Mouse (Mus musculus): ENCODE measurements at regions not wholly inside any gene's neighbourhood (a gene's known extent, or its start where the extent isn't known, plus 50 kb on each side); places are given as distances from the start of the nearest gene placed in this dataset.

DNA sequence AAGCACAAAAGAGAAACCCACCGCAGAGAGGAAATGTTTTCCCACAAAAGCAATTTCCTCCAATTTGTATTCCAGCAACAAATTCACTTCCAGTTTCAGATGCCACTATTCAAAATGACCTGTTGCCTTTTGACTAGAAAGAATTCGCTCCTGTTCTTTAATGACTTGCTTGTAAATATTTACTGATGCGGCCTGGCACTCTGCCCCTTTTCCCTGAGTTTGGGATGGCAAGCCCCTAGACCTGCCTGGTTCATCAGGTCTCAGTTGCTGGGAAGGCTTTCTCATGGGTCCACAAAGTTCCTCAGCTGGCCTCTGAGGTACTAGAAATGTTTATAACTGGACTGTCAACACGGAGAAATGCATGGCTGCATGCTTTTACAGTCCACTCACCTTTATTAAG, 161.7 kb upstream of the Phactr1 start:
- no peak for DNase-seq

DNA sequence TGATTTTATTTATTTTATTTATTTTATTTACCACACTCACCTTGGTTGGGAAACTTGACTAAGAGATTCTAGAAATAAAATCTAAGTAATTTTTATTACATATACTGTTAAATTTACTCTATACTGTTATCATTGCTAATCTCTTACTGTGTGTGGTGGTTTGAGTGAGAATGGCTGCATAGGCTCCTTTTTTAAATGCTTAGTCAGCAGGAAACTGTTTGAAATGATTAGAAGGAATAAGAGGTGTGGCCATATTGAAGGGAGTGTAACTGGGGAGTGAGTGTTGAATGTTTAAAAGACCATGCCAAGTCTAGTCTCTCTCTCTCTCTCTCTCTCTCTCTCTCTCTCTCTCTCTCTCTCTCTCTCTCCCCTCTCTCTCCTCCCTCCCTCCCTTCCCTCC, 157.9 kb upstream of the Phactr1 start:
- no peak for DNase-seq

DNA sequence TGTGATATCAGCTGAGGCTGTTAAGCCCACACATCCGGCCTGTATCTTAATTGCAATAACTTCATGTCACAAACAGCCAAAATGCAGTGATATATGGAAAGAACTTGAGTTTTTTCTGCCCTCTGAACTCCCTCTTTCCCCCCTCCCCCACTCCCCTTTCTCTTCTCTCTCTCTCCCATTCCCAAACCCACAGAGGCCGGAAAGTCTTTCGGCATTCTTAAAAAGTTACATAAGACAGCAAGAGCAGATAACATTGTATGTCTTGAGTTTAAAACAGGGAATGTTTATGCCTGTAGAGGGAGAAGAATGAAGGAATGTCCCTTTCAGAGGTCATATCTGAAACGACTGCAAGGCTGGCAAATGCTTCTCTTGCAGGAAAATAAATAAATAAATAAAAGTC, 154.3 kb upstream of the Phactr1 start:
- DNase-seq: no peak

DNA sequence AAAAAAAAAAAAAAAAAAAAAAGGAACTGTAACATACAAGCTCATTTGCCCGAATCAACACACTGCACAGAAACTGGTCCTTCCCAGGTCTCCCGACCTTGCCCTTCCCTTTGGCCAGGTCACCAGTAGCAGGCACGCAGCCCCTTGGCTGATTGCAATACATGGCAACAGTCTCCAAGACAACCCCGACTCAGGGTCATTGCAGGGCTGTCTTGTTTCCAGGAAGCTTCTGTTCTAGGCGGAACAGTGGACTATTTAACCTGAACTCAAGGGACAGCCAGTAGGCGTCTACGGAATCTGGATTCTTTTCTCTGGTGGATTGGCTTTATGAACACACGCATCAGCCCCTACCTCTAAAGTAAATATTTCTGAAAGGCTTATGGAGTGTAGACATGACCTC, 153.5 kb upstream of the Phactr1 start:
- no peak for DNase-seq

DNA sequence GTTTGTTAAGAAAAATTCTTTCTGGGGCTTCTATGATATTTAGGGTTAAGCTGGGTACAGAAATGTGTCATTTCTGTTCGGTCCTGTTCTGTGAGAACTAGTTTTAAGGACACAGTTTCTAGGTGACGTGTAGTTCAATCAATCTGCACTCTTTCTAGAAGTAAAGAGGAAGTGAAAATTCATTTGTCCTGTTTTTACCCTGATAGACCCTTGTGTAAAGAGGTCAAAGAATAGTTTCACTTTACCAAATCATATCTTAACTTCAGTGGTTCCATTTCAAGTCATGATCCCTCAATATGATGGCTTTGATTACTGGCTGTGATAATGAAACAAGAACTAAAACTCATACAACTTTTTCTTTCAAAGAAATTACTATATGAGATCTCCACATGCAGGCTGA, 152.3 kb upstream of the Phactr1 start:
- DNase-seq: no peak

DNA sequence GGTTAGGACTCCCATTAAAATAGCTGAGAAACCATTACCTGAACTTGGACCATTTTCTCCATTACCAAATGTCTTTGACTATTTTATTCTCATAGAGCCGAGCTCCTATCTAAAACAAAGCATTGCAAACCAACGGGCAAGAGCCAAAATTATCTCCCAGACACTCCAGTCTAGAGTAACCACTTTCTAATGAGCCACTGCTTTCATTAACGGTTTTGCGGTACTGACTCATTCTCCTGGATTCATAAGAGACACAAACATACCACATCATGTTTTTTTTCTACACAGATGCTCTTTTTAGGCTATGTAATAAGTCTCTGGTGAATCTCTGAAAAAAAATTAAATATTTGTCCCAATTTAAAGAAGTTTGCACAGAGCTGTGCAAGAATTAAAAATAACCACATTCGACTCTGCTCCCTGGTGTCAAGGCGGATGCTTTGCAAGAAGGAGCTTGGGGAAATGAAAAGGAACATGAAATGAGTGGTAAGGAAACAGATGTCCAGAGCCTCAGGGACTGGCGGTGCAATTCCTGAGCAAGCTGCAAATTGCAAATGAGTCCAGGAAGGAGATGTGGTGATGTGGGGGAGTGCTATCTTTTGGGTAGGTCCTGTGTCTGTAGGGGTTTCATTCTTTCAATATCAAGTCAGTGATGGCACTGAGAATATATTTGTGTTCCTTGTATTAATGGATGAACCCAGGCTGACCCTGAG, 143.8 kb upstream of the Phactr1 start:
- DNase-seq: no peak

DNA sequence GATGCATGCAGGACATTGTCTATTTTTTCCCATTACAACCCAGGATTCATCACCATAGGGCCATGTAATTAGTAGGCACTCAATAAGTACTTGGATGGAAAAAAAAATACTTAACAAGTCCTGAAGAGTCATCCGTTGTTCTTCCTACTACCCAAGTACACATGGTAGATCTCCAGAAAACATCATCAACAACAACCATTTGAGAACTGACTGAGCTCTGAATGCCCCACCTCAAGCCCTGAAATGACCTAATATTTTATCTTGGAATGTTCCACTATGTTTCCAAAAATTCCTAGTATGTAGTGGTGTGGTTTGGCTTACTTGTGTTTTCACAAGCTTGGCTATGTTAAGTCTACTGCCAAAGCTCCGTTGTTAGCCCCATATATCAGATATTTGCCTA, 142.4 kb upstream of the Phactr1 start:
- DNase-seq: no peak

DNA sequence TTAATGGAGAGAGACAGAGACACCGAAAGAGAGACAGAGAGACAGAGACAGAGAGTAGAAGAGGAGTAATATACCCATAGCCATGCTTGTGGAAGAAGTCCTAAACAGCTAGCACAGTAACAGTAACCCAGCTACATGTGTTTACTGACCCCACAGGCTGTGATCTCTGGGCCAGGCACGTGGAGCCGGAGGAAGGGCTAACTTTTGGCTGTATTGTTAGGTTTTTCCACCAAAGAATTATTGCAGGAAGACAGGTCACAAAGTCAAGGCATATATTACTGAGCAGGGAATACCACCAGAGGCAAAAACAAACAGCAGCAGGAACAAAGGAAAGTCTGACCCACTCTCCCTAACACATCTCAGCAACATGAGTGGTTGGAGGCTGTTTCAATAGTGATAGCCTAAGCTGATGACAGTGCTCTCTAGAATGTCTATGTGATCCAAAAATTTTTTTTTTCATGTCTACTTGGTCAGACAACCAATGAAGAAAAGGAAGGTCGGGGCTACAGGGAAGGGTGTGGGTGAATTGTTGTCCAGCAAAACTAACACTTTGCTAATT, 135.8 kb upstream of the Phactr1 start:
- no peak for DNase-seq

DNA sequence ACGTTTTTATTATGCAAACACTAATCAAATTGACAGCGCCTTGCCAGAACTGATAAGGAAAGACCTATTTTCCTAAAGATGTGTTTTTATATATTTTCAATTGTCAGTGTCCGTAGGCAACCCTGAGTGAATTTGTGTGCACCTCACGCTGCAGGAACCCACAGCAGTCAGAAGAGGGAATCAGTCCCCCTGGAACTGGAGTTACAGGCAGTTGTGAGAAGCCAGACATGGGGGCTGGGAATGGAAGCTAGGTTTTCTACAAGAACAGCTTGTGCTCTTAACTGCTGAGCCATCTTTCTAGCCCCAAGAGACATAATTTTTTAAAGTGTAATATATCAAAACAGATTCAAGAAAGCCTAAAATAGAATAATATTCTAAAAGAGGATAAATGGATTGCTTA, 134.0 kb upstream of the Phactr1 start:
- no peak for DNase-seq

DNA sequence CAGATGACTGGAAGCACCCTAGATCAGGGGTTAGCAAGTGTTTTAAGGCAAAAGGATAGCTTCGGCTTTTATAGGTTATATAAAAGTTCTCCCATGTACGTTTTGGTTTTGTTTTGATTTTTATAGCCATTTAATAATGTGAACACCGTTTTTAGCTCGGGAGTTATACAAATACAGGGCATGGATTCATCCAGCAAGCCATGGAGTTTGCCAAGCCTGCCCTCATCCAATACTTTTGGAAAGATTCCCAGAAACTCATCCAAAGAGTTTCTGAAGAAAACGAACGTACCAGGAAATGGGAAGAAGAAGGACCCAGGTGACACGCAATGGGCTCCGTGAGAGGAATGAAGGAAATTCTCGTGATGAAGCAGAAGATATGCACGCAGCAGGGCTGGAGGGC, 133.6 kb upstream of the Phactr1 start:
- no peak for DNase-seq

DNA sequence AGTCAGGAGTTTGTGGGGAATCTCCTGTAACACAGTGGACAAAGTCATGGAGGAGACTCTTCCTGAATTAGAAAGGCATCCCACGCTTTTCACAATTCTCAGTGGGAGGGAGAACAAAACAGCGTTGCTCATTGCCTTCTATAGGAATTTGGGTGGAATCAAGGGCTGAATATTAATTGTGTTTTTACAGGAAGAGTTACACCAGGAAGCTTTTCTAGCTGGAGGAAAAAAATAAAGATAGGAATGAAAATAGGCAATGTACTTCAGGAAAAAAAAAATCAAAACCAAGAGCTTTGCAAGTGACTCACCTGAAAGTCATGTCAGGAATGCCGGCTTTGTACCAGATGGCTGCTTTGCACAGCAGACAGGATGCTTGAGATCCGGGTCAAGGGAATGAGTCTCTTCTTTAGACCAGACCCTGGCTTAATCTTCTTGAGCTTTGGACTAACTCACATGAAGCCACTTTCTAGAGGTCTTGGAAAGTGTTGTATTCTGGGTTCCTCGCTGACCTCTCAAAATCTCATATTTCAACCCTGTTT, 131.3 kb upstream of the Phactr1 start:
- no peak for DNase-seq

DNA sequence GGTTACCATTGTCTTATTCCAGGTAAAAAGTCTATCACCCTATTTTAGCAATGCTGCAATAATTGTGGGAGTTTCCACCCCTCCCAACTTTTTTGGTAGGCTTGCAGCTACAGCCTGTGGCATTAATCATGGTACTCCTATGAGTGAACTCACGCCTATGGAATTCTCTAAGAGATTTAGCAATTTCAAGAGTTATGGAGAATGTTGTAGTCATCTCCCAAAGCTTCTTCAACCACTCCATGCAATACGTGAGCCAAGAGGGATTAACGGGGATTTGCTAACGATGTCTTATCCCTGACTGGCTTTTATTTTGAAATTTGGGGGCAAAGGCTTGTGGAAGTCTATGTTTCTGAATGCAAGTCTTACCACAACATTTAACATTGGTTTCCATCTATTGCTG, 125.5 kb upstream of the Phactr1 start:
- no peak for DNase-seq

DNA sequence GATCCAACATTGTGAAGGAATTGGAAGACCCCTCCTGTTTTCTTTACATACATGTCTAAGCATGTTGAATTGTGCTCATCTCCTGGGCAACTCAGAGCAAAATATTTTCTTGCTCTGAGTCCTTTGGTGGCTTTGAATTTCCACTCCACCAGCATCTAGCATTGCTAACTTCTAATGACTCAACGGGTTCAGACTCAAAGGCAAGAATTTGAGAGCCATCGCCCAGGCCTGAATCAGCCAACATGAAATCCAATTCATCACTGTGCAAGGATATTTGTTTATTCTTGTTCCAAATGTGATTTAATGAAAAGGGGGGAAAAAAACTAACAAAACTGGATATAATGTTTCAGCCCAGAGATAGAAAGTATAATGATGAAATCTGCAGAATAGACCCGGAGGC, 121.9 kb upstream of the Phactr1 start:
- DNase-seq: no peak

DNA sequence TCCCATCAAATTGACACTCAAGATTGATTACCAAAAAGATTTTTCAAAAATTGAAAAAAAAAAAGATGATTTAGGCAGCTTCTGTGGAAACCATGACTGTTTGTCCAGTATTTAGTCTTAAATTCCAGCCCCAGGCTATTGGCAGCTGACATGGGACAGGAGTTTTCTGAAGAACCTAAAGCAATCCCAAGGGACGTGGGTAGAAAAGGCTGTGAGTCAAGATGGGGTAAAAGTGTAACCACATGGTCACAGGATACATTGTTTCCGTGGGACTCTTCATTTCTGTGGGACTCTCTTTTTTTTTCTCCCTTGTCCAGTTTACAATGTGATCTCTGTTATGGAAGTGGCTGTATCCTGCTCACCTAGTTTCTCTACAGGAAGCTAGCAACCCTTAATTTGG, 119.0 kb upstream of the Phactr1 start:
- no peak for DNase-seq

DNA sequence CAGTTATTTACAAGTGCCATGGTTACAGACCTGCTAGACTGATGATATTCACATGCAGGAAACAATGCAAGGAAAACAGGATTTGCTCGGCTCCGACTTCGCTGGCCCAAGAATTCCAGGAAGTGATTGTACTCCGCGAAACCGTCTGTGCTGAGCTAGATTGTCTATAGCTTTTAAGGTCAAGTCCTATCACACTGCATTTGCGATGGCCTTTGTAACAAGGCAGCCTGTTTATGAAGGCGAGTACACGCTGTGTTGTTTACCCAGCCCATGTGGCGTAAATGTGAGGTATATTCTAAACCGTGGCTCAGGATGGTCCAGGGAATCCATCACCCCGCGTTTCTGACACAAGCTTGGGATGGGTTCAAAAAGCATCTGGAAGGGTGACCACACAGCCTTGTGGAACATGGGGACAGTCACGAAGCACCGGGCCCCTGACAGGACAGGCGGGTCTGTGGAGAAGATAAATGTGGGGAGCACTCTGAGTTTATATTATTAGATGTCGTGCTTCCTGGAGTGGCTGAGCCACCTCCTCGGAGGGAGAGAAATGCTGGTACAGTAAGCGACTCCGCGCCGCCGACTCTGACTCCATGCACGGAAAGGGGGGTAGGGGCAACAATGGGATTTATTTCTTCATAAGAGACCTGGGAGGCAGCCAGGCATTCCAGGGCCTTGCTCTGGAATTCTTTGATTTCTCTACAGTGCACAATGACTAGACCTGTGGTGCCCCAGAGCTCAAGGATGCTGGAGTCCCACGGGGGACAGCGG, 114.9 kb upstream of the Phactr1 start:
- no peak for DNase-seq

DNA sequence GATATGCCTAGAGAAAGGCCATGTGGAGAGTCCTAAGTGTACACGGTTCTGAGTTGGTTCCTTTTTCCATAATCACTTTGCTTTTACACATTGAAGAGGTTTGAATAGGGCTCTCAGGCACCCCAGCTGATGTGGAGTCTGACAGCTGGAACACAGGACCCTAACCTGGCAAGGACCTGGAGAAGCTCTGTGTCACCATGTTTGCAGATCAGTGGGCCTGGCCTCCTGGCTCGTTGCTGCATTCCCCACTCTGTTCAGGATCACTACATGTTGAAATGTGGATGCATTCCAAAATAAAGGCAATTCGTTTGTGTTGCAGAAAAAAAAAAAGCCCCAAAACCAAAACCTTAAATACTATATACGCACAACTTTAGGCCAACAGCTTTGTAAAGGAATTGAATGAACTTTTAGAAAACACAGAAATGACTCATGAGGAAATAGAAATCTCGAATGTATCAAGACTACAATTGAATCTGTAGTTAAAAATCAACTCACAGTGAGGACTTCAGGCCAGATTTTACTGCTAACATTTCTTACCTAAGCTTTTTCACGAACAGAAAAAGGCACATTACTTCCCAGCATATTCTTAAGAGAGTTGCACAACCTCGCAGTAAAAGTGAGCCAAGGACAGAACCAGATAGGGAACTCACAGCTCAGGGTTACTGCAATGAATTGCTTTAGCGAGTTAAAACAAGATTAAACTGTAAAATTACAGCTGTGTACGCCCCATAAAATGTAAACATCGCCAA, 109.6 kb upstream of the Phactr1 start:
- no peak for DNase-seq

DNA sequence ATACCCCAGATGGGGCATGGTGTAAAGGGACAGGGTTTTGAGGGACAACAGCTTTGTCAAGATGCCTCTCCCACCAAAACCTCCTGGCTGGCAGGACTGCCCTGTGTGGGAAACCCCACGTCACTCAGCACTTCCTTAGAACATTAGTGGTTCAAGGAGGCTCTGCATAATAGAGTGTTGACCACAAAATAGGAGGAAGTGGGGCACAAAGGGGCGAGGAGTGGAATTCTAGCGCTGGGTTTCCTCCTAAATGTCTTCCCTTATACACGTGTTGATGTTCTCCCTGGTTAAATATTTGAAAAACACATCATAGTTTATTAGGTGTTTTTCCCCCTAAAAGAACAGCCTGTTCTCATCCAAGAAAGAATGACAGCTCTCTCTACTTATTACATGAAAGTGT, 106.2 kb upstream of the Phactr1 start:
- no peak for DNase-seq

DNA sequence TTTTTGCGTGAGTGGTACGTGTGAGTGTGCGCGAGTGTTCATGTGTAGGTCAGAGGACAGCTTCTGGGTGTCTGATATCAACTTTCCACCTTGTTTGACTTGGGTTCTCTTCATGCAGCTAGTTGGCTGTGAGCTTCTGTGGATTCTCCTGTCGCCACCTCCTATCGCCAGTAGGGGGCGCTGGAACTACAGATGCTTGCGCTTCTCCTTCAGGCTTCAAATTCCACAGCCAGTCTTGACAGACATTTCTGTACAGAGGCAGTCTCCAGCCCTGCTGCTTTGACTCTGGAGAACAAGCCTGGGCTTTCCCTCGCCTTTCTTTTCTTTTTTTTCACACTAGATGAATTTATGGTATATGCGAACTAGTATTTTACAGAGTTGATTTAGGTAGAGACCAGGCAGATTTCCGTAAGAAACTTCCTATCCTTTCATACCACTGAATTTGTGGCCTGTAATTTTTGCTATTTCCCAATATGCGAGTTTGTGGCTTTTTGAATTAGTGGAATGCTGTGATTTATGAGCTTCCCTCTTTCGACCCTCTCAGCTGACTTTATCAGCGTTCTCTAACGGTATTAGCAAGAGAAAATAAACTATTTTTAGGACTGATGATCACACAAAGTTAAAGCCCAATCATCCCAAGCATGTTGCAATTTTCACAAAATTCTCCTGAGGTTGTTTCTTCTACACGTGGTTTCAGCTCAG, 104.5 kb upstream of the Phactr1 start:
- DNase-seq: peak; percentile 73 to 84

DNA sequence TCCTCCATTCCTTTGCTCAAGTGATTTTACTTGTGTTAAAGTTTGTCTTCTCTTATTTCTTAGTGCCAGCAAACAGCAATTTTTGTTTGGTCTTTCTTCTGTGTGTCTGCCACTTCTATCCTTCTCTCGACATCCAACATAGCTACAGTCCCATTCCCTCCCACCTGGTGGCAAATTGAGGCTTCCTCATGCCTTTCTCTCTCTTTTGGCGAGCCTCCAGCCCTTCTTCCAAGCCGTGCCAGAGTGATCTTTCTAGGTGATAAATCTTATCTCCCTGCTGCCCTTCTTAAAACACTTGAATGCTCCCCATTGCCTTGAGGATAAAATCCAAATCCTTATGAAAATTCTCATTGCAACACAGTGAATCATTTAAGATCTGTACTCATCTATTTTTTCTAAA, 101.0 kb upstream of the Phactr1 start:
- DNase-seq: peak in 1 of 2 experiments; percentile 25

DNA sequence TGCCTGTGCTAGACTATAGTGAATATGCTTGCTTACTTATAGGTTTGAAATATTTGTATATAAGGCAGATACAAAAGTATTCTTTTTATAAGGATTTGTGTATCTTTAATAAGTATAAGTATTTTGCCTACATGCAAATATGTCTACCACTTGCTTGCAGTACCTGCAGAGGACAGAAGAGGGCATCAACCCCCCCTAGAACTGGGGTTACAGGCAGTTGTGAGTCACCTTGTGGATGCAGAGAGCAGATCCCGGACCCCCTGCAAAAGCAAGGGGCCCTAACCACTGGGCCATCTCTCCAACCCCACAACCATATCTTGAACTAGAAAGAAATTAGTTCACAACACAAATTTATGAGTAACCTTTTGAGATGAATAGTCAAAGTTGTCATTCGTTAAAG, 91.3 kb upstream of the Phactr1 start:
- no peak for DNase-seq

DNA sequence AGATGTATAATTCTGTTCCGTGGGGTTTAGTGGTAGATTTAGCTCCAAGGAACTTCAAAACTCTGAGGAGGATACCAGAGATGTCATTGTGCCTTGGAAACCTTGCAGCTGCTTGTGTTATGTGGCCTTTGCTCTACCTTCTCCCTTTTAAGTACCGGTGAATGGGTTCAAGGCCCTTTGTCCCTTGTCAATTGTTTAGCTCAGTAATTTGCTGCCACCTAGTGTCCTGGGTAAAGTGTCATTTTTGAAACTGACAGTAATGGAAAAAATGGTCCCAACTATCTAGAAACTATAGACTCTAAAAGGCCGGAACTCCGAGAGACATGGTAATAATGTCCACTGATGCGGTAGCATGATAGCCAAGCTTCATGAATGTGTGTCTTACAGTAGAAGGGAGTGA, 90.8 kb upstream of the Phactr1 start:
- DNase-seq: no peak

DNA sequence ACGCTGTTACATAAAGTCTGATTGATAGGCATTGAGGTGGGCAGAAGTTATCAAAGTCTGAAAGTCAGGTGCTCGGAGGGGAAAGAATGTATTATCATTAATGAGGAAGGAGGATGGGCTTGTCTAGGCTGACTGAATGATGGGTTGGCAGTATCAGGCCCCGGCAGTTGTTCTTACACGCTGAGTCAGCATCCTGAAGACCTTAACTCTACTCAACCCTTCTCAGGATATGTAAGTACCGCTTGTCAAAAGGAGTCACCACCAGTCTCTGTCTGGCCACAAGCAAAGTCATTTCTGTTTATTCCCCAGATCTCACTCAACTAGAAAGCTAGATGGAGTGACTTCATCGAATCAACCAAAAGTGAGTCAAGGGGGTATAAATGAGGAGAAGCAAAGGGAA, 90.0 kb upstream of the Phactr1 start:
- DNase-seq: no peak

DNA sequence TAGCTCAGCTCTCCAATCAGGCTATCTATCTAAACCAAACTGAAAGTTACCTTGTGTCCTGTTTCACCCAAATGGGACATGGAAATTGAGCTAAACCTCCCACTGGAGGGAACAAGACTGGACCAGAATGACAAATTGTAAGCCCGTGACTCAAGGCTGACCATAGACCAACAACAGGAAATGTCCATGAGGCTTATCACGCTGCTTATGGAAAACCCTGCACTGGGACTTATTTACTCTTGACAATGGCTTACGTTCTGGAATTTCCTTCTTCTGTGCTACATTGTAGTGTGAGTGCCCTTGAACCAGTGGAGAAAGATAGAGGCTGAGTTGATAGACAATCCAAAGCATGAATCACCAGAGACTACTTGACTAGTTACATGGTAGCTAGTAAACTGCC, 87.5 kb upstream of the Phactr1 start:
- DNase-seq: no peak
